Mouse (Mus musculus) heart, postnatal 36 days (tissue): Measurements from ENCODE around the gene Il25. TPM values are rescaled to one million over a fixed set of nuclear protein-coding genes. Genes with fewer than 3 reads are reported as not detected.

Experiments used
- DNase-seq, 2 experiments: peaks; one replicate each; pipeline ENCODE4 v3.0.0; 2021 to 2022
- intact Hi-C: fragments of 180-260 bp; cut with DNase I; formaldehyde crosslinking; loops from one replicate; pipeline ENCODE4 v1.15.1; 2025
- microRNA-seq, 2 experiments: library from miRNA; unstranded; fragments of <30 nt; microRNA quantifications; one replicate each; pipeline ENCODE4 v1.2.0; 2021; ENCODE audit warnings: borderline number of aligned reads in 2 of 2
- total RNA-seq, 2 experiments: library from RNA; stranded (reverse); gene quantifications; 2 replicates each; pipeline ENCODE4 v1.2.3; 2021

Il25 gene
- total RNA-seq, 2 experiments from 2014 or later = not detected

GRCm38 (mm10) chr14:54974068-54974791, 41.7 kb downstream of the Il25 start:
- no peak for DNase-seq
- intact Hi-C loops = loop anchor here (1.0 kb wide), 1 partner anchor 26 kb away; no protein-coding TSS in a partner anchor

GRCm38 (mm10) chr14:54976633-54977032, 44.1 kb downstream of the Il25 start, which contains the start of gene Gm17428:
Gene Gm17428 (plus strand): TSS chr14:54976933.
- DNase-seq = no peak
- intact Hi-C loops = no loop called here

GRCm38 (mm10) chr14:54978664-54979063, 46.2 kb downstream of the Il25 start:
- DNase-seq = no peak
- intact Hi-C loops = no loop called here

GRCm38 (mm10) chr14:54981934-54982333, 49.4 kb downstream of the Il25 start:
- DNase-seq = no peak
- intact Hi-C loops = no loop called here

Small RNA genes within 50 kb of the gene (microRNA-seq; reads per million reads assigned to microRNA genes)
- gene Mir208a (5,712 to 9,419 reads per million in 2 experiments), gene Mir208b (181 to 202 reads per million in 2 experiments)

Other genes starting within 250 kb of the Il25 start
- gene 1700123O20Rik, start 246.5 kb upstream of the Il25 start, total RNA-seq = 10 to 100 TPM; 14.5 to 16.1 TPM
- 10 to 100 TPM; 72.2 to 80.2 TPM for gene Acin1, start 245.8 kb upstream of the Il25 start, total RNA-seq
- gene Gm29776, start 233.9 kb upstream of the Il25 start, total RNA-seq = not detected
- gene Cebpe, start 220.5 kb upstream of the Il25 start, total RNA-seq = not detected
- gene Slc7a8, start 150.7 kb upstream of the Il25 start, total RNA-seq = 1 to 10 TPM; 2.6 to 3.1 TPM
- not detected for gene Rnf212b, start 118.6 kb upstream of the Il25 start, total RNA-seq
- 1 to 10 TPM; 5.2 to 8.8 TPM for gene Homez, start 61.7 kb upstream of the Il25 start, total RNA-seq
- gene Ppp1r3e, start 55.1 kb upstream of the Il25 start, total RNA-seq = 1 to 10 TPM; 2.6 to 2.9 TPM
- 10 to 100 TPM; 42.1 to 43.4 TPM for gene Bcl2l2, start 49.3 kb upstream of the Il25 start, total RNA-seq
- 1 to 10 TPM; 3.5 to 6.6 TPM for gene Gm20521, start 49.3 kb upstream of the Il25 start, total RNA-seq
- gene Pabpn1, start 40.2 kb upstream of the Il25 start, total RNA-seq = 10 to 100 TPM; 45.8 to 51.0 TPM
- 1 to 10 TPM; 2.0 to 2.7 TPM for gene Slc22a17, start 19.6 kb upstream of the Il25 start, total RNA-seq
- 1 to 10 TPM; 2.5 to 2.8 TPM for gene Efs, start 6.6 kb upstream of the Il25 start, total RNA-seq
- gene Cmtm5, start 3.6 kb downstream of the Il25 start, total RNA-seq = under 1 TPM in 1 of 2 experiments, not detected in 1; 0.46 TPM
- over 10,000 TPM; 23,066 to 24,862 TPM for gene Myh6, start 34.2 kb downstream of the Il25 start, total RNA-seq
- gene Gm17428, start 44.2 kb downstream of the Il25 start, total RNA-seq = not detected
- 1,000 to 10,000 TPM; 2,242 to 2,437 TPM for gene Myh7, start 61.9 kb downstream of the Il25 start, total RNA-seq
- 10 to 100 TPM; 25.6 to 29.3 TPM for gene Ngdn, start 82.8 kb downstream of the Il25 start, total RNA-seq
- 1 to 10 TPM; 3.4 to 3.9 TPM for gene Zfhx2, start 159.6 kb downstream of the Il25 start, total RNA-seq
- 10 to 100 TPM; 12.6 to 13.0 TPM for gene Thtpa, start 162.1 kb downstream of the Il25 start, total RNA-seq
- 1 to 10 TPM; 3.9 to 6.2 TPM for gene Ap1g2, start 173.9 kb downstream of the Il25 start, total RNA-seq
- gene Jph4, start 184.2 kb downstream of the Il25 start, total RNA-seq = under 1 TPM; 0.14 TPM